Mouse (Mus musculus) inflammation-experienced regulatory T-cells (primary cell): Measurements from ENCODE around the gene Car11. TPM values are rescaled to one million over a fixed set of nuclear protein-coding genes. Genes with fewer than 3 reads are reported as not detected.

ENCODE experiments used
- polyA plus RNA-seq, 2 experiments: library from polyadenylated mRNA; unstranded; fragments of 100-300 nt; shearing (Covaris generic); gene quantifications; one replicate each; pipeline ENCODE4 v1.2.1; 2017

Car11 gene
- polyA plus RNA-seq: 1 to 10 TPM; 6.1 to 9.2 TPM

GRCm38 (mm10) chr7:45699523-45700141 is at the start of gene Car11:
Car11 (plus strand) TSS chr7:45699843.

GRCm38 (mm10) chr7:45666161-45666560 is 33.5 kb upstream of the Car11 start, which contains the start of gene Fut2:
Fut2 (minus strand) TSS chr7:45666394.

GRCm38 (mm10) chr7:45683396-45684050 is 16.1 kb upstream of the Car11 start, which contains the start of gene Ntn5:
Ntn5 (plus strand) TSS chr7:45684022.

GRCm38 (mm10) chr7:45693921-45694591 is 5.6 kb upstream of the Car11 start, which contains the start of gene Sec1:
Sec1 (minus strand) TSS chr7:45694402.

GRCm38 (mm10) chr7:45704730-45705442 is 5.2 kb downstream of the Car11 start, which contains the start of gene Dbp:
Dbp (plus strand) TSS chr7:45705088.

GRCm38 (mm10) chr7:45715090-45715708 is 15.6 kb downstream of the Car11 start, which contains the start of gene Rpl18:
Rpl18 (plus strand) TSS chr7:45715457.

GRCm38 (mm10) chr7:45717918-45718297 is 18.3 kb downstream of the Car11 start, which contains the start of gene Sphk2:
Sphk2 (minus strand) TSS chr7:45718002.

GRCm38 (mm10) chr7:45720413-45721233 is 21.0 kb downstream of the Car11 start, which contains the start of gene Fam83e:
Fam83e (plus strand) TSS chr7:45721212.

GRCm38 (mm10) chr7:45725713-45726112 is 26.1 kb downstream of the Car11 start, which contains the start of gene Spaca4:
Spaca4 (minus strand) TSS chr7:45725813.

Other genes starting within 250 kb of the Car11 start
- gene Ftl1, start 240.0 kb upstream of the Car11 start, polyA plus RNA-seq: 1,000 to 10,000 TPM; 1,804 to 2,248 TPM
- 100 to 1,000 TPM; 267 to 295 TPM for gene Bax, start 232.9 kb upstream of the Car11 start, polyA plus RNA-seq
- 1 to 10 TPM; 2.5 to 5.9 TPM for gene Tulp2, start 218.0 kb upstream of the Car11 start, polyA plus RNA-seq
- gene Gm45808, start 213.0 kb upstream of the Car11 start, polyA plus RNA-seq: not detected
- under 1 TPM; 0.60 to 0.68 TPM for gene Dhdh, start 211.0 kb upstream of the Car11 start, polyA plus RNA-seq
- 100 to 1,000 TPM; 266 to 278 TPM for gene Nucb1, start 189.4 kb upstream of the Car11 start, polyA plus RNA-seq
- 100 to 1,000 TPM in 1 of 2 experiments, 10 to 100 TPM in 1; 90.4 to 153 TPM for gene Ppp1r15a, start 173.6 kb upstream of the Car11 start, polyA plus RNA-seq
- 1 to 10 TPM; 1.5 to 3.4 TPM for gene Plekha4, start 173.5 kb upstream of the Car11 start, polyA plus RNA-seq
- 1 to 10 TPM; 1.4 to 1.9 TPM for gene Hsd17b14, start 144.9 kb upstream of the Car11 start, polyA plus RNA-seq
- gene Bcat2, start 129.7 kb upstream of the Car11 start, polyA plus RNA-seq: 10 to 100 TPM; 59.6 to 75.4 TPM
- under 1 TPM in 1 of 2 experiments, not detected in 1; 0.50 TPM for gene Fgf21, start 84.4 kb upstream of the Car11 start, polyA plus RNA-seq
- 1 to 10 TPM in 1 of 2 experiments, under 1 TPM in 1; 0.25 to 1.6 TPM for gene Fut1, start 82.6 kb upstream of the Car11 start, polyA plus RNA-seq
- under 1 TPM; 0.47 to 0.92 TPM for gene Izumo1, start 78.0 kb upstream of the Car11 start, polyA plus RNA-seq
- gene Rasip1, start 72.4 kb upstream of the Car11 start, polyA plus RNA-seq: 1 to 10 TPM in 1 of 2 experiments, under 1 TPM in 1; 0.67 to 3.4 TPM
- gene Mamstr, start 59.9 kb upstream of the Car11 start, polyA plus RNA-seq: 1 to 10 TPM; 1.2 to 1.5 TPM
- gene Fut2, start 33.4 kb upstream of the Car11 start, polyA plus RNA-seq: 1 to 10 TPM in 1 of 2 experiments, under 1 TPM in 1; 0.65 to 2.5 TPM
- under 1 TPM in 1 of 2 experiments, not detected in 1; 0.49 TPM for gene Ntn5, start 15.8 kb upstream of the Car11 start, polyA plus RNA-seq
- not detected for gene Sec1, start 5.4 kb upstream of the Car11 start, polyA plus RNA-seq
- gene Dbp, start 5.2 kb downstream of the Car11 start, polyA plus RNA-seq: 10 to 100 TPM; 26.0 to 37.0 TPM
- 1,000 to 10,000 TPM; 1,327 to 1,518 TPM for gene Rpl18, start 15.6 kb downstream of the Car11 start, polyA plus RNA-seq
- gene Sphk2, start 18.2 kb downstream of the Car11 start, polyA plus RNA-seq: 10 to 100 TPM; 26.1 to 35.8 TPM
- gene Fam83e, start 21.4 kb downstream of the Car11 start, polyA plus RNA-seq: 1 to 10 TPM in 1 of 2 experiments, under 1 TPM in 1; 0.25 to 1.9 TPM
- gene Spaca4, start 26.0 kb downstream of the Car11 start, polyA plus RNA-seq: not detected
- gene Lmtk3, start 83.9 kb downstream of the Car11 start, polyA plus RNA-seq: under 1 TPM; 0.12 to 0.38 TPM
- gene Sult2b1, start 84.8 kb downstream of the Car11 start, polyA plus RNA-seq: 1 to 10 TPM; 4.4 to 6.7 TPM
- gene Cyth2, start 114.7 kb downstream of the Car11 start, polyA plus RNA-seq: 10 to 100 TPM; 82.2 to 88.4 TPM
- gene Kcnj14, start 124.9 kb downstream of the Car11 start, polyA plus RNA-seq: 1 to 10 TPM in 1 of 2 experiments, under 1 TPM in 1; 0.55 to 1.0 TPM
- 10 to 100 TPM; 35.7 to 36.3 TPM for gene Grwd1, start 131.1 kb downstream of the Car11 start, polyA plus RNA-seq
- gene Kdelr1, start 172.9 kb downstream of the Car11 start, polyA plus RNA-seq: 100 to 1,000 TPM in 1 of 2 experiments, 10 to 100 TPM in 1; 78.9 to 119 TPM
- gene Grin2d, start 178.5 kb downstream of the Car11 start, polyA plus RNA-seq: 1 to 10 TPM; 1.0 to 1.6 TPM
- under 1 TPM in 1 of 2 experiments, not detected in 1; 0.36 TPM for gene Syngr4, start 196.9 kb downstream of the Car11 start, polyA plus RNA-seq
- gene Tmem143, start 197.1 kb downstream of the Car11 start, polyA plus RNA-seq: 10 to 100 TPM in 1 of 2 experiments, 1 to 10 TPM in 1; 6.0 to 13.0 TPM
- gene Emp3, start 221.6 kb downstream of the Car11 start, polyA plus RNA-seq: 100 to 1,000 TPM; 618 to 655 TPM
- gene Ccdc114, start 224.2 kb downstream of the Car11 start, polyA plus RNA-seq: 10 to 100 TPM in 1 of 2 experiments, 1 to 10 TPM in 1; 2.9 to 11.0 TPM